Mouse (Mus musculus) right cerebral cortex, postnatal 25 days (tissue): ENCODE data around the gene Atxn2.
"Not testable (repeated sequence)": the region's sequence is repeated elsewhere in the genome, so short reads cannot be mapped to it uniquely, and the experiment has no call there.

Experiments
- DNase-seq: peaks from one replicate; pipeline ENCODE4 v3.0.0; 2022

Gene Atxn2

DNA sequence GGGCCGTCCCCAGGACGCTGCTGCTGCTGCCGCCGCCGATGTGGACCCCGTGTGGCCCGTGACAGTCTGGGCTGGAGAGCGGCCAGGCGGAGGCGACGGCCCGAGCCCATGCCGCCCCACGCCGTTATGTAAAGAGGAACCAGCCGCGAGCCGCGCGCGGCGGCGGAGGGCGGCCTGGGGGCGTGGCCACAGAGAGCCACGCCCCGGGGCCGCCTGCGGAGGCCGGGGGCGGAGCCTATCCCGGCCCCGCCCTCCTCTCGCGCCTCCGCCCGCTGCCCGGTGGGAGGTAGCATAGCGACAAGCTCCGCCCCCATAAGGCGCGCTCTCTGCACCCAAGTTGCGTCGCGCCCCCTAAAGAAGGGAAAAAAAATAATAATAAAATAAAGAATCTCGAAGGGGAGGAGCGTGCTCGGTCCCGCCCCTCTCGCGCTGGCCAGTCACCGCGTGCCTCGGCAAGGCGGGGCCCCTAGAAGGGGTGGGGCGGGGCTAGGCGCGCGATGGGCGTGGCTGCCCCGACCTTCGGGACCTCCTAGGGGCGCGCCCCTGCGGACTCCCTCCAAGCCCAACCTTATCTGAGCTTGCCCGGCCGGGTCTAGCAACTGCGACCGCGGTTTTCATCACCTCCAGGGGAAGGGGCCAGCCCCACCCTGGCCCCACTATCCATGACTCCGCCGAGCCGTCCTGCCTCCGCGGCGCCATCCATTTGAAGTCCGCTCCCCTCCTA, 125.7 kb downstream of the Atxn2 start:
- peak; percentile 82 for DNase-seq

DNA sequence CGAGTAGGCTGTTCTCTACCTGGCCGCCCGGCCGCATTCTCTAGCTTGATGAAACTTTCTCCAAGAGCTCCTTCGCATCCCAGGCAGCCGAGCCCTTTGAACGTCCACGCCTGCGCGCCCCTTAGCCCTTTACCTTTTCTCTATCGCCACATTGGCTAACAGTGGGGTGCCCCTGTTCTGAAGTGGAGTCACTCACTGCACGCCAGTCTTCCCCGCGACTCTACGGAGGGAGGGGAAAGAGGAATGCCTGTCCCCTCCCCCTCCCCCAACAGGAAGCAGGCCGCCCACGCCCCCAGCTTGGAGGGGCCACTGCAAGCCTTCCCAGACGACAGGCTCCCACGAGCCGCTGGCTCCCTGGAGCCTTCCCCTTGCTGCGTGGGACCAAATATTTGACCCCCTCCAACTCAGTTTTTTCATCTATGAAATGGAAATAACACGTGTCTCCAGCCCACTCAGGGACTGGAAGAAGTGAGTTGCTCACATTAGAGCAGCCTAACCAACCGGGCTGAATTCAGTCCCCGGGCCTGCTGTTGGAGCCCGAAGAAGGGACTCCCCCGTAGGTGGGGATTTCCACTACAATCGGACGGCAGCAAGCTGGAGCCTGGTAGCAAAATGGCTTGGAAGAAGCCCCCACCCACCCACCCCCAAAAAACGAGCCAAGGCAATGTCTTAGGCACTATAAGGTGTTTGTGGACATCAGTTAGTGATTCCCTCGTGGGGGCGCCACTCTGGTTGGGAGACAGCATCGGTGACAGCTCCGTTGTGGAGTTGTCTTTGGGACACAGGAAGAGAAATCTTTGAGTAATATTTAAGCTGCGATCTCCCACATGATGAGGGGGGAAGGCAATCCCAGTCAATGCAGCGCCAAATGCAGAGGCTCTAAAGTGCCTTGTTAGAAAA, 126.6 kb downstream of the Atxn2 start, which contains the start of gene Sh2b3:
Sh2b3 (minus strand) TSS at position 206 of the 900 bp plus-strand sequence.
- DNase-seq, result peak; percentile 57

DNA sequence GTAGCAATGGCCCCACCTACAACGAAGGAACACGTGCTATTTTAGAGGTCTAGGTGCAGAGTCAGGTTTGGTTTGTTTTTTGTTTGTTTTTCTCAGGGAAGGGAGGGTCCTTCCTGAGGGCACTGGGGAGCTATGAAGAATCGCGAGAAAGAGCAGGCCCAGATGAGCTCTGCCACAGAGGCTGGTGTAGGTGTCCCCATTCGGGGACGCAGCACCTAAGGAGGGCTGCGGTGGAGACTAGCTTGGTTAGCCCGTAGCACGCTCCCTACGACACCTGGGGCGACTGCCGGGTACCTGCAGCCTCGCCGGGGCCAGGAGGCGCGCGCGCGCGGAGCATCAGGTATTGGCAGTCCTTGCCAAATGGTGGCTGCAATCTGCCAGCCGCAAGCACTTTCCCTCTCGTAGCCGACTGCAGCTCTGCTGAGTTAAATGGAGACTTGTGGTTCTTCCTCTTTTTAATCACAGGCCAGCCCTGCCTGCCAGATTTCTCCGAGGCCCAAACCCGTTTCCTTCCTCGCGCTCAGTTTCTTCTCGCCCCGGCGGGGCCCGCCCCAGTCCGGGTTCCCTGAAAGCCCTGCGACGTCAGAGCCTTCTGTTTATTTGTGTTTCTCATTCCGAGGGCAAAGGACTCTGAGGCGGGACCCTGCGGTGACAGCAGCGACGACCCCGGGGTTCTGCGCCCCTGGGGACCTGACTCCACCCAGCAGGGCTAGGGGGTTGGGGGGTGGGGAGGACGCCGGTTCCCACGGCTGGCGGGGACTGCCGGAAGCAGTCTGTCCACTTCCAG, 127.4 kb downstream of the Atxn2 start:
- DNase-seq, result peak; percentile 62

DNA sequence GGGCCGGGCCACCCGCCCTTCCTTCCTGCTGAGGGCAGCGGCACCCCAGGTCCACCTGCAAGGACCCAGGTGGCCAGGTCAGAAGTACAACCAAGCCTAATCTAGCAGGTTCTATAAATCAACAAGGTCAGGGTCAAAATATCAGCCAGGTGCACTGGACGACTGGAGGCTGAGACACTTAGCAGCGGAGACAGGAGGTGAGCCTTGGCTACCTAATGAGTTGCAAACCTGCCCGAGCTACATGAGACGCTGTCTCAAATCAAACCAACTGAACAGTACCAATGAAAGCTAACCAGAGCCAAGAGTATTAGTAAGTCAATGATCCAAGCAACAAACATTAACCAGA, 128.0 kb downstream of the Atxn2 start:
- no peak for DNase-seq

DNA sequence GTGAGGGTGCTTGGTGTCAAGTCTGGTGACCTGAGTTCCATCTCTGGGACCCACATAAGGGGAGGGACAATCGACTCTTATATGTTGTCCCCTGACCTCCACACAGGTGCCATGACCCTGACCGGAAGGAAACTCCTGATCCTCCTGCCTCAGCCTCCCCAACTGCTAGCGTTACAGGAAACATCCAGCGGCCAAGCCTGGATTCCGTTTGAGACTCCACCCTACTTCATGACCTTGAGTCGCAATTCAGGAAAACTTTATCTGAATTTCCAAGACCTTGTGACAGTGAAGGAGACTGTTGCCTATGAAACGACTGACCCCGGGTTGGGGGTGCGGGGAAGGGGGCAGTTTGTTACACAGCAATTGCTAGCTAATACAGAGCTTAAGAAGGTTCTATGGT, 130.4 kb downstream of the Atxn2 start:
- no peak for DNase-seq

DNA sequence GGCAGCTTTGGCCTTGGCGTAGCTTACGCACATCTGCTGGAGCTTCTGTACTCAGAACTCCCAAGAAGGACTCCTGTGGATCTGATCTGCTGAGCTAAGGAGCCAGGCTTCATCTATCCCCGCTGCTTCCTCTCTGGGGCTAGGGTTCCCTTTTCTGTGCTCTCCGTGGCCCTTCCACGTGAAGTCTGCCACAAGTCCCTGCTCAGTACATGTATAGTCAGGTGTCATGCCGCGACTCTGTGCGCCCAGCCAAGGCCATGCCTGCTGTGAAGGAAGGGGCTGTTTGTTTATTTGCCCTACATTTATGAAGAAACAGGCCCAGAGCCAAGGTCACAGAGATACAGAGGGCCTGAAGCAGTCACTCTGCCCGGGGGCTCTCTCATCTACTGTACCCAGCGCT, 130.8 kb downstream of the Atxn2 start:
- DNase-seq, result no peak

DNA sequence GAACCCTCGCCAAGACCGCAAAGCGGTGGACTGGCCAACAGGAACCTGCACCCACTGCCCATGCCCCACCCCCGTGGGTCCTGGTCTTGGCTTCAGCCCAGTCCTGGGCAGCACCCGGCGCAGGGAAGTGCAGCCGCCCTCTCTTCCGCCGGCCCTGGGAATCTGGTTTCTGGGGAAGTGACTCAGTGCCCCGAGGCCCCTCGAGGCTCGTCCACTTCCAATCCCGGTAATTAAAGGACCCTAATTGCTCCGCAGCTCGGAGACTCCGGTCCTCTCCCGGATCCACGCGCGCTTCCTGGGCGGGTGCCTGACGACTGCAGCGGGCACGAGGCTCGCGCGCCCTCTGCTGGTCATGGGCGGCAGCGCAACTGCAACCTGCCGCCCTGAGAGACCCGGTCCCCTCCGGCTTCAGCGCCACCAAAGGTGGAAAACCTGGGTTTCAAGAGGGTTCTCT, 131.6 kb downstream of the Atxn2 start:
- DNase-seq, result peak; percentile 81

DNA sequence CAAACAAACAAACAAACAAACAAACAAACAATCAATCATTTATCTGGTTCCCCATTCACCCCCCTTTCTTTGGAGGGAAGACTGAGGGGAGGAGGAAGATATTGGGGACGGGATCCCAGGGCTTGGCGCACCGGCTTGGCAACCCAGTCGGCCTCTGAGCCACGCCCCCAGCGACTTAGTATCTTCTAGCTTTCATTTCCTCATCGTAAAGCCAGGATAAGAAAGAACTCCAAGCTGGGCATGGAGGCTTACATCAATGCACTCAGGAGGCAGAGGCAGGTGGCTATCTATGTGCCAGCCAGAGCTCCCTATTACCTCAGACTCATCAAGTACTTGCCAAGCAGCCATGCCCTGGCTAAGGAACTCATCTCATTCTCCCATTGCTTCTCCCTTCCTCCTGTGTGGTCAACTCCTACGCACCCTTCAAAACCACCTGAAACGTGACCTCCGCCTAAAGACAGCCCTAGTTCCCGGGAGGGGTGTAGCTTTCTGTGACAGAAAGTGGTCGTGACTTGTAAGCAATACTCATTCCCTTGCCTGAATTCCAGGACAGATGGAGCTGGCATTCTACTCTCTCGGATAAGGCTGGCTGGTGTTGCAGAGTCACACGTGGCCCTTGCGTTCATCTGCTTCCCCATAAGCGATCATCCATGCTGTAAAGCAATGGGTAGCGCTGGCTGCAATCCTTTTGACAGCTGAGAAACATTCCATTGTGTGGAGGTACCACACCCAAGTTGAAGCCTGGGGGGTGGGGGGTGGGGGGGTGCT, 132.2 kb downstream of the Atxn2 start:
- no peak for DNase-seq

DNA sequence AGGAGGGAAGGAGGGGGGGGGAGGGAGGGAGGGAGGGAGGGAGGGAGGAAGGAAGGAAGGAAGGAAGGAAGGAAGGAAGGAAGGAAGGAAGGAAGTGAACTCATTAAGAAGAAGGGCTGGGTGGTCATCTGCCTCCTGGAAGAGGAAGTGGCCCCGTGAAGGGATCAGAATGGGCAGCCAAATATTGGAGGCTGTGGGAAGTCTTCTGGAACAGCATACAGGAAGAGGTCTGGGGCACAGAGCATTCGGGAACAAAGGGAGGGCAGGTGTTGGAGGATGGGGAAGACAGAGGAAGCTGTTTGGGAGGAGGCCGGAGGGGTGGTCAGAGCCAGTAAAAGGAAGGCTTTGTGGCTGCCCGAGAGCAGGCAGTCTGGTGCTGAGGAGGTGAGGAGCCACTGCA, 134.2 kb downstream of the Atxn2 start:
- no peak for DNase-seq

DNA sequence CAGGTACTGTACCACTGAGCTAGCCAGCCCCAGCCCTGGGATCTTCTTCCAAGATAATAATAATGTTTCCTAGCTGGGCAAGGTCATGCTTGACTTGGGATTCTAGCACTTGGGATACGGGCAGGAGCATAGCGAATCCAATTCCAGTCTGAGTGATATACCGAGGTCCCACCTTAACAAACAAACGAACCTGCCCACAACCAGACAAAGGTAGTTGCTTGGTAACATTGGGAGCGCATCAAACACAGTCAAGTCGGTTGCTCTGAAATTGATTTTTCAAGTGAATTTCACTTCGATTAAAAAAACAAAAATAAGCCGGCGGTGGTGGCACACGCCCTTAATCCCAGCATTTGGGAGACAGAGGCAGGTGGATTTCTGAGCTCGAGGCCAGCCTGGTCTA, 135.2 kb downstream of the Atxn2 start:
- no peak for DNase-seq

DNA sequence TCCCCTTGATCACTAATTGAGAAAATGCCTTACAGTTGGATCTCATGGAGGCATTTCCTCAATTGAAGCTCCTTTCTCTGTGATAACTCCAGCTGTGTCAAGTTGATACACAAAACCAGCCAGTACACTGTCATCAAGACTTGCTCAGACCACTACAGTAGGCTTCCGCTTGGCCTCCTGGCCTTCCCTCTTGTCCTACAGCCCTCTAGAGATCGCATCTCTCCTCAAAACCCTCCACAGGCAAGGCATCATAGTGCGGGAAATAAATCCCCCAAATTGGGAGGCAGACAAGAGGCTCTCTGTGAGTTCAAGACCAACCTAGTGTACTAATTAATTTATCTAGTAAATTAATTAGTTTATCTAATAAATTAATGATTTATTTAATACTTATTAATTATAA, 136.1 kb downstream of the Atxn2 start:
- DNase-seq, result not testable (repeated sequence)

DNA sequence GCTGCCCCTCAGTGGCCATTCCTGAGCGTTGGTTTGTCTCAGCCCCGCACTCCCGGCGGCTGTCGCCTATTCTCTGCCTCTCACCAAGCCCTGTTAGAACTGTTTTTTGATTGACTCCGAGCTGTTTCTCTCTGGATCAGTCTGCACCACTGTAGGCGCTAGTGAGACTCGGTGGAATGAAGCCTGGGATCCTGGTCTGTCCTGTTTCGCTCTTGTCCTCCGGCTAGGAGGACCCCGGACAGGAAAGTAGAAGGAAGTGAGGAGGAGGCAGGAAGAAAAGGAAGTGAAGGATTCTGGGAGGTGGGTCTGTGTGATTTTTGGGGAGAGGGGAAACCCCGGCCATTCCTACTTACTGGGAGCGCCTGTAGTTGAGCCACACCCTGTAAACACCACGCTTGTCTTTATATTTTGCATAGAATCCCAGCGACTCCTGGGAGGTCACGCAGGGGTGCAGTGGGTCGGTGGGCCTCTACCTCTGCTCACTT, 136.9 kb downstream of the Atxn2 start:
- peak; percentile 49 for DNase-seq

DNA sequence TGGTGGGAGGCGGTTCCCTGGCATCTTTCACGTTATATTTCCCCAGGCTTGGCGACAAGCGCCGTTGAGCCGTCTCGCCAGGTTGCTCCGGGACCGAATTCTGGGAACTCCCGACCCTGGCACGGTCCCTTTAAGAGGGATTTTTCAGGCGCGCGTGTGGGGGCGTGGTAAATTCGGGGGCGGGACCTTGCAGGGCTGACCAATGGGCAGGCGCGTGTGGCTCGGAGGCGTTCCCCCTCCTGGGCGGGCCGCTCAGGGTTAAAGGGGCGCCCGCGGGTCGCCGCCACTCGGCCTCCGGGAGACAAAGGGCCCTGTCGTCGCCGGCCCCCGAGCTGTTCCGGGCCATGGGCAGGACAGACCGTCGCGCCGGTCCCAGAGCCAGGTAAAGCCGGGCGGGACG, 137.6 kb downstream of the Atxn2 start, which contains the start of gene Pheta1:
Pheta1 (plus strand) TSS at position 242 of the 400 bp plus-strand sequence.
- DNase-seq, result peak; percentile 90

DNA sequence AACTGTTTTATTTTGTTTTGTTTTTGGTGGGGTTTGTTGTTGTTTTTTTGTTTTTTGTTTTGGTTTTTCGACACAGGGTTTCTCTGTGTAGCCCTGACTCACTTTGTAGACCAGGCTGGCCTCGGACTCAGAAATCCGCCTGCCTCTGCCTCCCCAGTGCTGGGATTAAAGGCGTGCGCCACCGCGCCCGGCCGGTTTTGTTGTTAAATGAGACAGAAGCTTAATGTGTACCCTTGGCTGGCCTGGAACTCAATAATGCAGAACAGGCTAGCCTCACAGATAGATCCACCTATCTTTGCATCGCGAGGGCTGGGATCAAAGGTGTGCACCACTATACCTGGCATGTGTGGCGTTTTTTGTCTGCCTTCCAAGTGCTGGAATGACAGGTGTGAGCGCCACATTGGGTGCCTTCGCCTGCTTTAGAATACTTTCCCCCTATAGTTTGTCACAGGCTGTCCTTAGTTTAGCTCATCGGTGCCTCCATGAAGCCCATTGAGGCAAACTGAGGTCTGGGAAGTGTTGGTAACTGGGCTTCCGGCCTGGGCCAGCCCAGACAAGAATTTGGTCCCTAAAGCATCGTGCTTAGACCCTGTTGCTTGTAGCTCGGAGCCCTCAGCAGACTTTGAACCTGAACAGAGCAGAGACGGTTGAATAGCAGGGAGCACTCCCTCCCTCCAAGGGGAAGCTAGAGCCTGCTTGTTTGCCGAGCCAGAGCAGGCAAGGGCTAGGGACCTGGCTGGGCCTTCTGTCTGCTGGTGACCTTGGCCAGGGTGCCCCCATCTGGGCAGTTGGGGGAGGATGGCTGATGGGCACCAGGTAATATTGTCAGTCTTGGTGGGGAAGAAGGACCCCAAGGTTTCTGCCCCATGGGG, 138.6 kb downstream of the Atxn2 start:
- DNase-seq, result no peak

DNA sequence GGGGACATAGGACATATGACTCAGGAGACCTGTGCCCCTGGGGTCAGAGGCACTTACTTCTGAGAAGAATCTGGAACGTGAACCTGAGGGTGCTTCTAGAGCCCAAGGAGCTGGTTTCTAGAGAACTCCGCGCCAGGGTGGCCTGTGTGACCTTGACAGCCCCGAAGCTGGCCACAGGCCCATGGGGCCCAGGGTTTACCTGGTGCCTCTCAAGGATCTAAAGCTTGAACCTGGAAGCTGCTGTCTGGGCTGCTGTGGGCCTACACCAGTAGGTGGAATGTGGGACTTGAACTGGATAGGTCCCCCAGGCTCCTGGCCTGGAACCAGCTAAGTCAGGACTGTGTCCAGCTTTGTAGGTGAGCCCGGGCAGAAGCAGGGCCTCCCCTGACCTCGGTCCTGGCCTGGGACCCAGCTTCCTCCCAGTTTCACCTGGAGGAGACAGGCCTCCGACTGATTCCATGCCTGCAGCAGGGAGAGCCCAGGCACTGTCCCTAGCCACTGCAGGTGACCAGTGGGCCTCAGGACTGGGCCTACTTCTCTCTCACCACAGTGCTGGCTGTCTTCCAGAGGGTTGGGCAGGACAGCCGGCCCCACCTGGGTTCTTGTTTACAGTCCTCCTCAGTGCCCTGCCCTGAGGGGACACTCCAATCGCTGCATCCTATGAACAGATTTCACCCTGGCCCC, 142.4 kb downstream of the Atxn2 start:
- no peak for DNase-seq

DNA sequence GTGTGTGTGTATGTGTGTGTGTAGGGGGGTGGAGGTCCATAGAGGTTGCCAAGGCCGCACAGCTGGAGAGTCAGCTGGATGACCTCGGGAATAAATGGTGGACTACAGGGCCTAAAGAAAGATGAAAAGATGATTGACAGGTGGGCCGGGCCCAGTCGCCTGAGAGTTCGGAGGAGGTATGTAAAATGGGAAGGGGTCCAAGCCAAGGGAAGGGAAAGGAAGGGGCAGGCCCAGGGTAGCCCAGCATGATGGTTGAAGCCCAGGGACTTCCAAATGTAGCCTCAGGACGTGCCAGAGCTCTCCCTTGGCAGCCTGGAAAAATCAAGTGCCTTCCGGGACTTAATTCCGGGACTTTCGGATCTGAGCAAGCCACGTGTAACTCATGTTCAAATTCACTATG, 143.6 kb downstream of the Atxn2 start:
- no peak for DNase-seq

DNA sequence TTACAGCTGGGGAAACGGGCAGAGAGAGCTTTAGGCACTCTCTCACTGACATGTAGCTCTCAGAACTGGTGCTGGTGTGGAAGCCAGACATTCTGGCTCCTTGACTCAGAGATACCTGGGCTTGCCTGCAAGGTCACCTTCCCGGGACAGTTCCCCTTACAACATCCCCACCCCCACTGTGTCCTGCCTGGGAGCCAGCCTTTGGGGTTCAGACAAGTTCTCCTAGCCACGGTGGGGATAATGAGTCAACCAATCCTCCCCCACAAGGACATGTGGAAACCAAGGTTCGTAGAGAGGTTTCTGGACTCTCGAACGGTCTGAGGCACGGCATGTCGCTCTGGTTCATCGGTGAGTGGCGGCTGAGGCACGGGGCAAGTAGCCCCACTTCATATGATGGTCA, 145.6 kb downstream of the Atxn2 start:
- DNase-seq, result no peak

DNA sequence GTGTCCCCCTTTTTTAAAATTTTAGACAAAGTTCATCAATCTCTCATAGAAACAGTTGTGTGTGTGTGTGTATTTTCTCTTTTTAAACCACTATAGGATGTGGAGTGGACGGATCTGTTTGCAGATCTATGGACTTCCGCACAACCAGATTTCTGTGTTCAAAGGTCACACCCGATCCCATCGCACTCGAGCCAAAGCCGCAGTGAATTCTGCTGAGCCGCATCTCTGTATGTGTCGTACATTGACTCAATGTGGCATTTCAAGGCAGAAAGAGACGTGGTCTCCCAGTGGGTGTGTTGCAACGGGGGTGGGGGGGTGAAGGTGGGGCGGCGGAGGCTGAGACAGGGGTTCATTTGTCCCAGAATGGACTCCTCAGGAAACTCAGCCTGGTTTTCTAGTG, 147.3 kb downstream of the Atxn2 start:
- no peak for DNase-seq

DNA sequence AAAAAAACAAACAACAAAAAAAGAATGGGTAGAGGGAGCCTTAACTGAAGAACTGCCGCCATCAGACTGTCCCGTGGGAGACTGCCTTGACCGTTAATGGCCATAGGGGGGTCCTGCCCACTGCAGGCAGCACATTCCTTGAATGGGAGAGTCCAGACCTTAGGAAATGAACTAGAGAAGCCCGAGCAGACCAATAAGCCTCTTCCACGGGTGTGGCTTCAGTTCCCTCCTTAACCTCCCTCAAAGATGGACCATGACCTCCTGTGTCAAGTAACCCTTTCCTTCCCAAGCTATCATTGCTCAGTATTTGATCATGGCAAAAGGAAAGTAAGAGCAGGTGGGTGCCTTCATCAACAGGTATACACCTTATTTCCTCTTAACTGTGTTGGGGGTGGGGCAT, 150.8 kb downstream of the Atxn2 start:
- no peak for DNase-seq

DNA sequence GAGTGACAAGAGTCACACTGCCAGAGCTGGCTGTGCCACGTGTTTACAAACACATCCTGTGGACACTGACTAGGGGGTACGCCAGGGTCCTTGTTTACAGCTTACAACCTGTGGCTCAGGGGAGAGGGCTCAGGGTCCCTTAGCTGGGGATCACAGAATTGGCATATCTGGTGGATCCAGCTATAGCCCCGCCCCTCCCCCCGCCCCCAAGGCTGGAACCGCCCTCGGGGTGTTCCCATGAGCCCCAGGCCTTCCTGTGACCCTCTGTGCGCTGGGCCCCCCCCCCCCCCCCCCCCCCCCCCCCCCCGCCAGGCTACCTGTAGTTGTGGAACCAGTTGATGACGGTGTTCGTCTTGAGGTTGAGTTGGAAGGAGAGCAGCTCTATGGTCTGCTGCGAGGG, 153.2 kb downstream of the Atxn2 start:
- no peak for DNase-seq
